Mouse (Mus musculus) lung, adult 2 months (tissue): ENCODE measurements around the gene Ddx42.

Experiments used
- CTCF ChIP-seq: fragments of 200-500 bp; IDR thresholded peaks from 2 replicates; pipeline ENCODE4 v1.5.1; 2011; ENCODE audit warnings: mild to moderate bottlenecking, low read length, control low read depth; ENCODE audit not compliant: insufficient read depth
- POLR2A ChIP-seq: fragments of 200-500 bp; IDR thresholded peaks from 2 replicates; pipeline ENCODE4 v1.6.1; 2011; ENCODE audit warnings: low read depth, mild to moderate bottlenecking, control low read depth, low read length, borderline replicate concordance; ENCODE audit errors: extremely low read depth

DNA sequence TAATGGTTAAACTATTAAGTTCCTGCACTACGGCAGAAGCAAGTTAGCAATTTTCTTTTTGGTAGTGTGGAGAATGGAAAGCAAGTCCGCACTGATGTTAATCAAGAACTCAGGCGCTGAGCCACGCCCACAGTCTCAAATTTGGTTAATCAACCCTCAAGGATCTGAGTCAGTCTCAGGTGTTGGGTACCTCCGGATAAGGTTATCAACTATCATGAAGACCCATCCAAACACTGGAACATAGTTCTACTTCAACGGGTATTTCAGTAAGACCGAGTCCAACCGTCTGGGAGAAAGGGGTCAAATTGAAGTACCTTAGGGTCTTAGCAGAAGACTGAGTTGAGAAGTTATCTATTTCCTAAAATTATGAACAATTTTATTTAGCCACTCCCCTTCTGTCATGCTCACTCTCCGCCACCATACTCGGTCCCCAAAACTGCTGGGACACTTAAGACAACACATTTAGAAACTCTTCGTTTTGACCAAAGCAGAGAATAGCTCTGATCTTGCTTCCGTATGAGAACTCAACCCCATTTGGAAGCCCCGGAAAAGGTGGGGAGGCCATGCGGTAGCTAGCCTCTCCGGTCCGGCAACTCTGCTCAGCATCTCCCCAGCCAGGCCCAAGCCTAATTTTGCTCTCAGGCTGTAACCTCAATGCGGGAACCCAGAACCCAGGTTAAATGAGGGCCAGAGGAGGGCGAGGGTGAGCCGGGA lies 23.9 kb upstream of the Ddx42 start:
- TF ChIP-seq CTCF, result no peak
- no peak for TF ChIP-seq POLR2A
